Mouse (Mus musculus) limb, embryonic 14.5 days (tissue): ENCODE results near the gene Gpn2. TPM values are rescaled to one million over a fixed set of nuclear protein-coding genes. Genes with fewer than 3 reads are reported as not detected.

Source experiments
- ATAC-seq: fragments of 200-750 bp; cut with Nextera tagmentation; 2 replicates; pipeline ENCODE4 v1.8.0; 2017; ENCODE audit warnings: low read depth, moderate number of reproducible peaks, moderate TSS enrichment; ENCODE audit not compliant: low FRiP score
- DNase-seq: peaks from one replicate; pipeline ENCODE4 v3.0.0-alpha.2; 2015; ENCODE audit warnings: low spot score
- H3K27ac ChIP-seq: fragments of 300-500 bp; sonication (generic); replicated peaks from 2 replicates; pipeline ENCODE4 v1.5.1; 2014; ENCODE audit warnings: low read depth, mild to moderate bottlenecking, low read length, moderate library complexity, mixed read lengths
- H3K27me3 ChIP-seq: fragments of 300-500 bp; sonication (generic); 2 replicates; pipeline ENCODE4 v1.6.1; 2014; ENCODE audit warnings: low read length, mixed read lengths; ENCODE audit not compliant: control insufficient read depth, insufficient read depth
- H3K36me3 ChIP-seq: fragments of 300-500 bp; sonication (generic); 2 replicates; pipeline ENCODE4 v1.6.1; 2014; ENCODE audit warnings: mild to moderate bottlenecking, low read length, moderate library complexity, mixed read lengths; ENCODE audit not compliant: control insufficient read depth, insufficient read depth
- H3K4me1 ChIP-seq: fragments of 300-500 bp; sonication (generic); 2 replicates; pipeline ENCODE4 v1.6.1; 2014; ENCODE audit warnings: antibody characterized with exemption, low read length, mixed read lengths; ENCODE audit not compliant: control insufficient read depth, insufficient read depth
- H3K4me2 ChIP-seq: fragments of 300-500 bp; sonication (generic); replicated peaks from 2 replicates; pipeline ENCODE4 v1.6.1; 2014; ENCODE audit warnings: low read depth, mild to moderate bottlenecking, low read length, moderate library complexity; ENCODE audit not compliant: severe bottlenecking
- H3K4me3 ChIP-seq: fragments of 300-500 bp; sonication (generic); replicated peaks from 2 replicates; pipeline ENCODE4 v1.5.1; 2014; ENCODE audit warnings: low read length
- H3K9ac ChIP-seq: fragments of 300-500 bp; sonication (generic); 2 replicates; pipeline ENCODE4 v1.6.1; 2014; ENCODE audit warnings: mild to moderate bottlenecking, low read depth, low read length, moderate library complexity; ENCODE audit not compliant: severe bottlenecking
- H3K9me3 ChIP-seq: fragments of 300-500 bp; sonication (generic); 2 replicates; pipeline ENCODE4 v1.6.1; 2016; ENCODE audit warnings: low read length; ENCODE audit not compliant: control insufficient read depth
- POLR2A ChIP-seq: fragments of 200-500 bp; IDR thresholded peaks from 2 replicates; pipeline ENCODE4 v1.8.0; 2012; ENCODE audit warnings: inconsistent platforms, mild to moderate bottlenecking, moderate library complexity, borderline replicate concordance; ENCODE audit not compliant: insufficient read depth, insufficient read length; ENCODE audit errors: extremely low read depth
- WGBS: fragments of 180-500 bp; shearing (Covaris S2); extraction: QIAGEN DNeasy Blood & Tissue Kit; methylation state at CpG from one replicate; pipeline ENCODE4 v1.1.7; 2014; 5-methylcytosine and 5-hydroxymethylcytosine counted together
- polyA plus RNA-seq, 2 experiments: library from polyadenylated mRNA; depleted of rRNA in 1 of 2; stranded (reverse) in 1 of 2; unstranded in 1 of 2; fragments of >200 nt; fragmentation: Nextera tagmentation in 1 of 2; extraction: Ambion mirVana in 1 of 2; gene quantifications; 2 replicates each; pipeline versions ENCODE4 v1.2.1 to v1.2.3; 2012 to 2014

Gpn2 gene
- polyA plus RNA-seq, 2 experiments, result 17.6 to 33.2 TPM

DNA sequence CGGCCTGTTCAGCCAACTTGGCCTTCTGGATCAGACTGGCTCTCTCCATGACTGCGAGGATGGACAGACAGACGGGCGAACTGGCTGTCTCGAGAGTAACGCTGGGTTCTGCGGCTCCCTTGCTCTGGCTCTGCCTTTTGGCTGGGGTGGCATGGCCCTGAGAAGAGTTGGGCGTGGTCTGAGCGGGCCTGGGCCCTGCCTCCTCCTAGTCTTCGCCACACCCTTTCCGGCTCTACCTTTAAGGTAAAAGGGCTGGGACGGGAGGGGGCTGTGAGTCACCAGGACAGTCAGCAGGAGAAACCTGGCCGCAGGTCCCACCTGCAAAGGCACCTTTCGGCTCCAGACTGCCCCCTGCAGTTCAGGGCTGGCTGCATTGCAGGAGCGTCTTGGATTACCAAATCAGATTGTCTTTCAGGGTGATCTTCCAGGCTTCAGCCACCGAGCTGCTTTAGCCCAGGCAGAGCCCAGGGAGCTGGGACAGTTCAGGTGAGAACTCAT, 17.6 kb downstream of the Gpn2 start, which contains the start of gene Sfn:
TSS of gene Sfn (minus strand) at position 448 of the 498 bp plus-strand sequence.
- 0 out of 2 replicates have a peak, but pooled peaks have one; percentile 43 for TF ChIP-seq POLR2A
- H3K9ac ChIP-seq, result peak within 1 kb of the TSS; percentile 21; the same call in 1 of the 2 replicates
- no peaks in the 10 kb centered on the region for H3K9me3 ChIP-seq
- H3K4me2 ChIP-seq, result peak within 1 kb of the TSS; percentile 32; the same call in 1 of the 2 replicates
- H3K27ac ChIP-seq, result no peak within 1 kb of the TSS
- peak; percentile 70 for DNase-seq
- ATAC-seq, result 0 out of 2 replicates have a peak, but pooled peaks have one; percentile 9
- peaks cover 30% of the 10 kb centered on the region for H3K36me3 ChIP-seq
- WGBS, result 2% methylated on average over 16 of the region's 16 CpGs
- peaks cover 4% of the 10 kb centered on the region; the same call in 1 of the 2 replicates for H3K4me1 ChIP-seq
- H3K4me3 ChIP-seq, result peak within 1 kb of the TSS; percentile 19
- H3K27me3 ChIP-seq, result peaks cover 35% of the 10 kb centered on the region

DNA sequence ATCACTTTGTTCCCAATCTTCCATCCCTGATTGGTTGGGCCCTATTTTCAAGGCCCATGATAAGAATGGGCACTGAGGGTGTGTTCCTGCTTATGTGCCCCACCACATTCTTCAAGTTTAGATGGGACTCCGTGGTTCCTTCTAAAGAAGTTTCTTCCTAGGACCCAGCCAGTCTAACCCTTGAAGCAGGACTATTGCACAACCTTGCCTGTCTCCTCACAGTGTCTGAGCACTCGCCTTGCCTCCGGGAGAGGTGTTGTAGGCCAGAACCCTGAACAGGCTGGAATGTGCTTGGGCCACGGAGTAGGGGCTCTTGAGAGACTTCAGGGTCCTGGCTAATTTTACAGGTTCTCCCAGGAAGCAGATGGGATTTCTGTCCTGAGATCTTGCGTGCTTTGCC, 18.9 kb downstream of the Gpn2 start:
- no peaks in the 10 kb centered on the region for H3K9me3 ChIP-seq
- peaks cover 42% of the 10 kb centered on the region for H3K36me3 ChIP-seq
- no peak for TF ChIP-seq POLR2A
- no peak overlapping the region for H3K4me3 ChIP-seq
- 82% methylated on average over 5 of the region's 5 CpGs for WGBS
- H3K9ac ChIP-seq, result no peak overlapping the region
- no peak overlapping the region for H3K4me2 ChIP-seq
- ATAC-seq, result no peak
- DNase-seq, result no peak
- peaks cover 33% of the 10 kb centered on the region for H3K27me3 ChIP-seq
- peaks cover 4% of the 10 kb centered on the region; the same call in 1 of the 2 replicates for H3K4me1 ChIP-seq
- H3K27ac ChIP-seq, result no peak overlapping the region

GRCm38 (mm10) chr4:133604175-133604574, 20.0 kb downstream of the Gpn2 start:
- DNase-seq (no peak), ATAC-seq (no peak)
- H3K4me2 ChIP-seq, result no peak overlapping the region
- no peak overlapping the region for H3K4me3 ChIP-seq
- H3K36me3 ChIP-seq, result peaks cover 50% of the 10 kb centered on the region
- TF ChIP-seq POLR2A, result no peak
- no peak overlapping the region for H3K27ac ChIP-seq
- H3K9ac ChIP-seq, result no peak overlapping the region
- WGBS, result 81% methylated on average over 7 of the region's 7 CpGs
- peaks cover 1% of the 10 kb centered on the region; the same call in 1 of the 2 replicates for H3K4me1 ChIP-seq
- H3K9me3 ChIP-seq, result no peaks in the 10 kb centered on the region
- H3K27me3 ChIP-seq, result peaks cover 26% of the 10 kb centered on the region

GRCm38 (mm10) chr4:133604856-133605255, 20.7 kb downstream of the Gpn2 start:
- Histone ChIP-seq H3K9ac (no peak overlapping the region), H3K27ac (no peak overlapping the region), H3K27me3 (peaks cover 25% of the 10 kb centered on the region), H3K4me2 (no peak overlapping the region), H3K36me3 (peaks cover 57% of the 10 kb centered on the region), H3K9me3 (no peaks in the 10 kb centered on the region), H3K4me3 (no peak overlapping the region), H3K4me1 (no peaks in the 10 kb centered on the region)
- ATAC-seq (no peak), DNase-seq (no peak)
- 65% methylated on average over 6 of the region's 6 CpGs for WGBS
- no peak for TF ChIP-seq POLR2A

DNA sequence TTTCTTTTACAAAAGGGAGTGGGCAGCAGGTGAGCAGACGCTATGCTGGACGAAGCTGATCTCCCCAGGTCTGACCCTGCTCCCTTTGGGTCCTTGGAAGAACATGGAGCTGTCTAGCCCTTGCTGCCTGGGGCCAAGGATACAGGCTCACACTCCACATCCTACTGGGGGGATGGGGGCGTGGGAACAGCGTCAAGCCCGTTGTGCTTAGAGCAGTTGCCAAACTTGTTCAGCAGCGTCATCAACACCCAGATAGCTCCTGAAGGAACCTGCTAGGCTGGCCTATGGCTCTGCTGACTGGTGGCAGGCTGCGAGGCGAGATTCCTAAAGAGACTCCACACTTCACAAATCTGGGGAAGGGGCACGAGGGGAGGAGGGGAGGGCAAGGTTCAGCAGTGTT, 21.2 kb downstream of the Gpn2 start:
- peak; percentile 53 for DNase-seq
- no peak overlapping the region for H3K9ac ChIP-seq
- H3K27me3 ChIP-seq, result peaks cover 20% of the 10 kb centered on the region
- peak overlapping the region; percentile 43; the same call in 1 of the 2 replicates for H3K27ac ChIP-seq
- H3K4me2 ChIP-seq, result no peak overlapping the region
- H3K4me3 ChIP-seq, result no peak overlapping the region
- no peak for ATAC-seq
- H3K9me3 ChIP-seq, result no peaks in the 10 kb centered on the region
- H3K4me1 ChIP-seq, result no peaks in the 10 kb centered on the region
- TF ChIP-seq POLR2A, result no peak
- 57% methylated on average over 9 of the region's 9 CpGs for whole genome bisulfite sequencing
- H3K36me3 ChIP-seq, result peaks cover 60% of the 10 kb centered on the region

DNA sequence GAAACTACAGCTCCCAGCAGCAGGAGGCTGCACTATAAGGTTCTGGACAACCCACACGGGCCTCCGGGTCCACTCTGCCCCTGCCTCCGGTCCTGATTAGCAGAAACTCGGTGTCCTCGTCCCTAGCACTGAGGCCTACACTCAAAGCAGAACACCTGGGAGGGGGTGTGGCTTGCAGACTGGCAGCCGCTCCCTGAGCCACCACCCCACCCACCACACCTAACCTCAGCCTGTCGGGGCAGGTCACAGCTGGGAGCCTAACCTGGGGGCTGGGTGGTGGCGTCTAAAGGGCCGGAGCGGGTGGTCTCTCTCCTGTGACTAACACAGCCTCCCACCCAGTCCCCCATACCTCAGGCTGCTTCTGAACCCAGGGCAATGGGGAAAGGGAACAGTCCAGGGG, 23.1 kb downstream of the Gpn2 start:
- H3K4me1 ChIP-seq, result no peaks in the 10 kb centered on the region
- no peak overlapping the region for H3K4me2 ChIP-seq
- no peak overlapping the region for H3K9ac ChIP-seq
- TF ChIP-seq POLR2A, result no peak
- DNase-seq, result no peak
- no peak for ATAC-seq
- no peak overlapping the region for H3K4me3 ChIP-seq
- 61% methylated on average over 10 of the region's 10 CpGs for WGBS
- H3K27ac ChIP-seq, result no peak overlapping the region
- peaks cover 77% of the 10 kb centered on the region for H3K36me3 ChIP-seq
- H3K27me3 ChIP-seq, result peaks cover 8% of the 10 kb centered on the region; the same call in 1 of the 2 replicates
- peaks cover 5% of the 10 kb centered on the region; the same call in 1 of the 2 replicates for H3K9me3 ChIP-seq
